Mouse (Mus musculus) naive thymus-derived CD4-positive, alpha-beta T cell, adult 2 months (primary cell): Measurements from ENCODE around the gene Prkag3.

ENCODE experiments used
- DNase-seq: peaks from one replicate; pipeline ENCODE4 v3.0.0-alpha.2; 2011; ENCODE audit warnings: low read depth

Prkag3 gene

DNA sequence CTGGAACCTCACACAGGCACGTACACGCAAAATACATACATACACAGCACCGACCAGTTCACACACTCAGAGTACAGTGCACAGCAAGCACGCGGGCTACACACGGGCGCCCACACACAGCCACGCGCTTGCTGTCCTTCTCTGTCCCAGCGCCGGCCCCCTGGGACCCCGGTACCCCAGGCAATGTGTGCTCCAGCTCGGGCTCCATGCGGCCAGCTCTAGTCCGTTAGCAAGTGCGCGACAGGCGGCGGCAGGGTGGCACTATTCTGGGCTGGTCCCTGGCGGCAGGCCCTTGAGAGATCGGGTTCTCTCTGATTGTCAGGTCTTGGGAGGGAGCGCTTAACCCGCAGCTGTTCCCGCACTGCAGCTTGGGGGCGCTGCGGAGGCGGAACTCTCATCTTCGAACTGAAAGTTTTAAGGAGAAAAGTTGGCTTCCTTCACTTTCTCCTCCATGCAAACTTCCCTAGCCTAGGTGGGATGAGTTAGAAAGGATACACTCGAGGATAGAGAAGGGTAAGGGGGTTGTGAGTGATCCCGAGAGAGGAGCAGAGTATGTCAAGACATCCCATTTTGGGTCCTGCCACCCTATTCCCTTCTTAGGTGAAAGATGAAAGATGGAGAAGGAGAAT lies at the start of gene Prkag3:
Gene Prkag3, minus strand, starts transcription at position 579 of the 629 bp plus-strand sequence.
- DNase-seq, result peak; percentile 21

DNA sequence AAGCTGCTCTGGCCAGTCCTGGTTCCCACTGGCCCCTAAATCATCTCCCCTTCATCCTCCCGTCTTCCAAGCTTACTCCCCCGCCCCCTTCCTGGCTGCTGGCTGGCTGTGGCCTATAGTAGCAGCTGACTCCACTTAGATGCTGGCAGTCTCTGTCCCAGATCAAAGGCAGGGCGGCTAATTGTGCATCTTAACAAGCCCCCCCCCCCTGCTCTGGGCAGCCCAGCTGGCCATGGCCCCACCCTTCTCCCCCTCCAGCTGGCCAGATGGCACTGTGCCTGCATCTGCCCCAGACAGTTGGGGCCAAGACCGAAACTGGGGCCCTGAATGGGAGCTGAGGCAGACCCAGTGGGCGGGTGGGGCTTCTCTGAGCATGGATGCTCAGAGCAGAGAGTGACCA lies 48.4 kb upstream of the Prkag3 start:
- no peak for DNase-seq

DNA sequence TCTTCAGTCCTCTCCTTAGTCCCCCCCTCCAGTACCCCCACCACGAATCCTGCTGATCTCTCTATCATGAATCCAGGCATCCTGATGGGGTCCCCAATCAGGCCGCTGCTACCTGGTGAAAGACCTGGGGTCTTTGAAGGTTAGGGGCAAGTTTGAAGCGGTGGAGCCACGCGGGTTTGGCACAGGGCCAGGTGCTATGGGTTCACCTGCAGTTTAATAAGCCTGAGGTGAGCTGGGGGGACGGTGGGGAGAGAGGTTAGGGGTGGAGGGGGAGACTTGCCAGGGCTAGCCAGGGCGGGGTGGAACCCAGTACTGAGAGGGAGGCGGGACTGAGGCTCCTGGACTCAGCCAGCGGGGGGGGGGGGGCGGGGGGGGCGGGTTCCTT lies 46.1 kb upstream of the Prkag3 start:
- DNase-seq, result peak; percentile 22

DNA sequence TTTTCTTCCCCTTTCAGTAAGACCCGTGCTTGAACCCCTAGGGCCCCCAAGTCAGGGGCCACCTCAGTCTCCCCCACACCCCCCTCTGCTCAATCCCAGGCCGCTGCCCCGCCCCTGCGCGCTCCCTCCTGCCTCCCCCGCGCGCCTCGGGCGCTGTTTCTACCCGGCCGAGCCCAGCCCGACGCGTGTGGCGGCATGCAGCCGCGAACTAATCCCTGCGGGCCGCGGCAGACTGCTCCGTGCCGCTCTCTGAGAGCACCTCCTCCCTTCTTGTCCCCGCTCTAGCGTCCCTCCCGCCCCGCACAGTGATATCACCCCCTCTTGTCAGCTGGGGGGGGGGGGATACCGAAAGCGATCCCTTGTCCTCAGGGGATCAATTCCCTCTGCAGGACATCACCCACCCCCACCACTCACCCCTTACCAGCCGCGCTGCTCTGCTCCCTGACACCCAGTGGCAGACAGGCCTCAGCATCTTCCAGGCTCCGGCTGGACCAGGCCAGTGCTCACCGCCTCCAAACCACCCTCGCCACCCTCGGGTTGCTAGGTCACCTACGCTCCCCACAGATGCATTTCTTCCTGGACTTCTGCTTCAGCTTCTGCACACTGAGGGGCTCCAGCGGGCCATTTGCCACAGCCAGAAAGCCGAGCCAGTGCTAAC lies 45.6 kb upstream of the Prkag3 start:
- DNase-seq, result peak; percentile 32

DNA sequence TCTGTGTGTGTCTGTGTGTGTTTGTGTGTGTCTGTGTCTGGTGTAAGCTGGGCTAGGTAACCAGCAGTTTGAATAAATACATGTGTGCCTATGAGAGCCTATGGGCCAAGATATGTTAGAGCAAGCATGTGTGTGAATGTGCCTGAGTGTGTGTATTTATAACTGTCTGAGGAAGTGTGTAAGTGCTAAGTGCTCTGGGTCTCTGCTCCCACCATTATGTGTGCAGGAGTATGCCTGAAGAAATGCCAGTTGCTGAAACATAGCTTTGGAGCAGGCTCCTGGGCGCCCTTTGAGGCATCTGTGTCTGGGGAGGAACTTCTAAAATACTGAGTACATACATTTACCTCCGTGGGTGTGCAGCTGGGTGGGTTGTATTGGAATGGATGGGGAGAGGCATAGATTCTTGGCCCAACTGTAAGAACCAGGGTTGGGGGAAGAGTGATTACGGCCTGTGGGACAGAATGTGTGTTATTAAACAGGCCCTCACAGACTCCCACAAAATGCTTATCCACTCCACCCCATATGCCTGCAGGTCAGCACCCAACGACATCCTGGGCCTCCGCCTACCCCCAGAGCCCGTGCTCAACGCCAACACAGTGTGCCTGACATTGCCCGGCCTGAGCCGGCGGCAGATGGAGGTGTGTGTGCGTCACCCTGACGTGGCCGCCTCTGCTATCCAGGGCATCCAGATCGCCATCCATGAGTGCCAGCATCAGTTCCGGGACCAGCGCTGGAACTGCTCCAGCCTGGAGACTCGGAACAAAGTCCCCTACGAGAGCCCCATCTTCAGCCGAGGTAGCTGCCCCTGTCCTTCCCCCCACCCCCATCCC lies 44.0 kb upstream of the Prkag3 start:
- peak; percentile 19 for DNase-seq

DNA sequence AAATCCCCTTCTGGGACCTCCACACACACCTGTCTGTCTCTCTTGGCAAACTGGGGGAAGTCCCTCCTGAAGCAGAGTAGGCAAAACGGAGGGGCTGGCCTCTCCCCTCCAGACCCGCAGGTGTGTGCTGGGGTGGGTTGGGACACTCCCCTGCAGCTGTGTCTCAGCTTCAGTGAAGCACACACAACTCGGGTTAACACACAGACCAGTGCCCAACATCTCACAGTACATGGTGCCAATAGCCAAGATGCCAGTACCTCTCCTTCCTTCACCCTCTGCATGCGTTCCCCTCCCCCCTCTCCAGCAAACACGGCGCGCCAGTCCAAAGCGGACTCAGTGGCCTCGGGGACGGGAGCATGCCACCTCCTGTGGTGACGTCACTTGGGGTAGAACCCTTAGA lies 42.2 kb upstream of the Prkag3 start, which contains the start of gene Wnt10a:
Gene Wnt10a, plus strand, starts transcription at position 268 of the 400 bp plus-strand sequence.
- DNase-seq, result peak; percentile 31

DNA sequence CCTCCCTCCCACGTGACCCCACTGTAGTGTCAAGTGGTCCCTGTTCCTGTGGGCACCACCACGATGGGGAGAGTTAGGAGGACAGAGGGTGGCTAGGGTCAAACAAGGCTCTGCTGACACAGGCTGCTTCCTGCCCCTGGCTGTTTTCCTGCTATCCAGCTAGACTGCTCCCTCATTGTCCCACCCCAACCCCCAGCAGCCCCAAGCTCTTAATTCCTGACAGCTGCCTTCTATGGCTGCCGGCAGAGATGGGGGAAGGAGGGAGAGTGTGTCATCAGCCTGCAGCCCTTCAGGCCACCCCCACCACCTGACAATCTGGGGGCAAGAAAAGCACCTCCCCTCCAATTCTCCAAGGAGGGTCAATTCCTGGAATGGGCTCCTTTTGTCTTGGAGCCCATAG lies 41.1 kb upstream of the Prkag3 start:
- DNase-seq, result no peak

DNA sequence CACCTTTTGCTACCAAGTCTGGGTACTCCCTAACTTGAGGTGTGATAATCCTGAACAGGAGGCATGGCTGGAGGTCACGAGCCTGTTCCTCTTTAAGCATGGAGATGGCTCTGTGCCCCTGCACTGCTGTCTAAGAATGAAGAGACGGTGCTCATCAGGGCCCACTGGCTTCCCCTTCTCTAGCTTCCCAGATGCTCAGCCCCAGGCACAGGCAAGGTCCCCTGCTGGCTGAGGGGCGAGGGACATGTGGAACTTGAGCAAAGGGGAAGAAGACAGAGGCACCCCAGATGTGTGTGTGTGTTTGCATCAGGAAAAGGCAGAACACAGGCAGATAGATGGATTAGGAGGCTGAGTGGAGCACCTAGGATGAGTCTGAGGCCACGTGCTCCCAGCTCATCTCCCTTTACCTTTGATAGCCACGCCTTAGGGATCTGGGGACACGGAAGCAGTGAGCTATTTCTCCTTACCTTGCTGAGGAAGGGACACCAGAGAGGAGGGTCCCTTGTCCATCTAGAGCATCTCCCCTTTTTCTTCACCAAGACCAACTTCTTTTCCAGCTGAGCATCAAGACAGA lies 39.7 kb upstream of the Prkag3 start:
- DNase-seq, result peak; percentile 17

DNA sequence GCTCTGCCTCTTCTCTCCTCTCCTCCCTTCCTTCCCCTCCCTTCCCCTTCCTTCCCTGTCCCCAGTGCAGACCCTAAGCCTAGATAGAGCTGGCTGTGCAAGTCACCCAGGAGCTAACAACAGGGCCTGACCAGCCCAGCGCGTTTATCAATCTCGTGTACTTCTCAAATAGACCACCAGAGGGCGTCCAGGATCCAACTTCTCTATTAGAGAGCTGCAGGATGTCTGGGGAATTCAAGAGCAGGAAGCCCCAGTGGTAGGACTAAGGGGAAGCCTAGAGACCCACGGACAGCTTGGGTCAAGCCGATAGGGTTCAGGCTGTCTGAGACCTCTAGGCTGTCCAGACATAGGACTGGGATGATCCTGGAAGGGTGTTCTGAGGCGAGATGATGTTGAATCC lies 38.8 kb upstream of the Prkag3 start:
- DNase-seq, result peak; percentile 88

DNA sequence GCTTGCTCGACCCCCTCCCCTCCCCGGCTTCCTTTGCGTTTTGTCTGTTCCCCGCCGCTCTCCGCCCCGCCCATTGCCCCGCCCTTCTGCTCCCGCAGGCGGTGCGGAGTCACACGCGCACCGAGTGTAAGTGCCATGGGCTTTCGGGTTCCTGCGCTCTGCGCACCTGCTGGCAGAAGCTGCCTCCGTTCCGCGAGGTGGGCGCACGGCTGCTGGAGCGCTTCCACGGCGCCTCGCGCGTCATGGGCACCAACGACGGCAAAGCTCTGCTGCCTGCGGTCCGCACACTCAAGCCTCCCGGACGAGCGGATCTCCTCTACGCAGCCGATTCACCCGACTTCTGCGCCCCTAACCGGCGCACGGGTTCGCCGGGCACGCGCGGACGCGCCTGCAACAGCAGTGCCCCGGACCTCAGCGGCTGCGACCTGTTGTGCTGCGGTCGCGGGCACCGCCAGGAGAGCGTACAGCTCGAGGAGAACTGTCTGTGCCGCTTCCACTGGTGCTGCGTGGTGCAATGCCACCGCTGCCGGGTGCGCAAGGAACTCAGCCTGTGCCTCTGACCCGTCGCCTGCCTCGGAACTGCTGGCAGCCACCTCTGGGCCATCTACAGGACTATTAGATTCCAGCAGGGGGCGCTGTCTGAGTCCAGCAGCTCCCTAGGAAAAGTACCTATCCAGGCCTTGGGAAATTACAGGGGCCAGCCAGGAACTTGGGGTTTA lies 35.2 kb upstream of the Prkag3 start:
- peak; percentile 47 for DNase-seq

DNA sequence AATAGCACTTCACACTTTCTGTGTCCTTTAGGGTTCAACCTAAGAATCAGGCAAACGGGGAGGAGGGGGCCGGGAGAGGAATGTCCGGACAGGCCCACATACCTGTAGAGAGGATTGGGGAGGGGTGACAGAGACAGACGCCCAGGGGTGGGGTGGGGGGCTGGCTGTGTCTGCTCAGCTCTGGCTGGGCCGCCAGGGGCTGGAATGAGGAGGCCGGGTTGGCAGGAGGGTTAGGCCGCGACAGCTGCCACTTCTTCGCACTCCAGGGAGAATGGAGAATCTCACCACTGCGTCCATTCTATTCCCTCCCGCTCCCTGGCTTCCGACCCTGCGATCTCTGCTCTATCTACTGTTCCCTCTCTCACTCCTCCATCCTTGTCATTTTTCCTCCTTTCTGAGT lies 34.5 kb upstream of the Prkag3 start:
- DNase-seq, result no peak

DNA sequence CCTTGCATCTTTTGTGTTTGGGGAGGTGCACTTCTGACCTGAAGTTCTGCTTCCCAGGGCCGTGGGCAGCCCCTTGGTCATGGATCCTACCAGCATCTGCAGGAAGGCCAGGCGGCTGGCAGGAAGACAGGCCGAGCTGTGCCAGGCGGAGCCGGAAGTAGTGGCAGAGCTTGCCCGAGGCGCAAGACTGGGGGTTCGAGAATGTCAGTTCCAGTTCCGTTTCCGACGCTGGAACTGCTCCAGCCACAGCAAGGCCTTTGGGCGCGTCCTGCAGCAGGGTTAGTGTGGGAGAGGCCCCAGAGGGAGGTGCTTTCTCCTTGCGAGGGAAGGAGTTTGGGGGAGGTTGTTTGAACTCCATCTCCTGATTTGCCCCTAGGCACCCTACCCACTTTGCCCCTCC lies 33.0 kb upstream of the Prkag3 start:
- no peak for DNase-seq

DNA sequence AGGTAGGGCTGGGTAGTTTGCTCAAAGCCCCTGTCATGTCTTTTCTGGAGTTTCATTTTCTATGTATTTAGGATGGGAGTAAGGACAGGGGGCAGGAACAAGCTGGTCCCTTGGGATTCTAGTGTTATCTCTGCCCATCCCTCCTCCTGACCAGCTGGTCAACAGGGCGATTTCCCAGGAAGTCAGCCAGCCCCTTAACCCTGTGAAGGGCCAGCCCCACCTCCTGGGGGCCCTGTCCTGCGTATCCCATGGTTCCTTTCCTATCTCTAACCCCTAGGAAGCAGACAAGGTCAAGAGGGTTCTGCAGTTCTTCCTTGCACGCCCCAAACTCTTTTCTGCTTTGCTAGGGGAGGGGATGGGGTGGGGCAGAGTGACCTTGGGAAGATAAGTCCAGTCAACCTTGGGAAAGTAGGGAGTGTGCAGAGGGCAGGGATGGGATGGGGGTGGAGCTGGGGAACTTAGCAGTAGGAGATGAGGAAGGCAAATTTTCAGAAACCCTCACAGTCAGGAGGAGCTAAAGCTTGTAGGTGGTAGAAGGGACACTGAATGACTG lies 30.0 kb upstream of the Prkag3 start:
- no peak for DNase-seq

DNA sequence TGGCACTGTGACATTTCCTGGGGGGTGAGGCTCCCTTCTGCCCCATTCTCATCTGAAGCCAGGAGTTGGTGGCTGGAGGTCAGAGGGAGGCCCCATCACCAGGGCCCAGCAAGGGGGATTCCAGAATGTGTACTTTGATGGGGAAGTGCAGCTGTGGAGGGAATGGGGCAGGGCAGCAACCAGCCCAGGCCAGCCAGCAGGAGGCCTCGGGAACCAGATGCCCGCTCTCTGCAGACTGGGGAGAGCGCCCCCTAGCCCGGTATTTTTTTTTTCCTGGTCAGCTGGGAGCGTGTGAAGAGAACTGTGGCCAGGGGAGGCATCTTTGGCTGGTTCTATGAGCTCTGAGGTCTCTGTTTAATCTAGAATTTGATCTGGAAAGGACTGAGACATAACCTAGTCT lies 26.8 kb upstream of the Prkag3 start:
- DNase-seq, result no peak

DNA sequence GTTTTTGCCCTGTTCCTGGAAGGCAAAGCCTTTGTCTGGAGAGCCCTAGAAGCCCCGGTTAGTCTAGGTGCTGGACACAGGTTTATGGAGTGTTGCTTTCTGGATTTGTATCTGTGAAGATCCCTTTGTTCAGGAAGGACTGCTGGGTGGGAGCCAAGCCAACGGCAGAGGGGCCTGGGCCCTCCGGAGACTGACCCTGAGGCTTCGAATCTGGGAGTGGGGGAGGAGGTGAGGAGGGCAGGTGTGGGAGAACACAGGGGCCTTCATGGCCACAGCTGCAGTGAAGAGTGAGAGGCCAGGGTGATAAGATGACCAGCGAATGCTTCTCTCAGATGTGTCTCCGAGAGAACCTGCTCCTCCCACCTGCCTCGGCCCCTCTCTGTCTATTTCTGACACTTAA lies 25.0 kb upstream of the Prkag3 start:
- DNase-seq, result no peak

DNA sequence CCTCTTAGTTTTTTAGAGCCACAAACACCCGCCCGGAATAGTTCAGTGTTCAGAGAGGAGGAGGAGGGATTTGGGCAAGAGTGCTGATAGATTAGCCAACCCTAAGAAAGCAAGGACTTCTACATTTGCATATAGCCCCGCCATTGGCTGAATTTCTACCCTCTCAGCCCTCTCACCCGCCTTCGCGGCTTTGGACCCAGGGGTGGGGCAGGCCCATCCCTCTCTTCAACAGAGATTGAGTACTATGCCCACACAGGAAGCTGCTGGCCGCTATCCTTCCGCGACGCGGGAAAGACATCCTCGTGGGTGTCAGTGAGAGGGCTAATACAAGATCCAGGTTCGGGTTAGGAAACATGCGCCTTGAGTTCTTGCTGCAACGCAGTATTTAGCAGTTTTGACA lies 24.1 kb upstream of the Prkag3 start:
- peak; percentile 28 for DNase-seq

DNA sequence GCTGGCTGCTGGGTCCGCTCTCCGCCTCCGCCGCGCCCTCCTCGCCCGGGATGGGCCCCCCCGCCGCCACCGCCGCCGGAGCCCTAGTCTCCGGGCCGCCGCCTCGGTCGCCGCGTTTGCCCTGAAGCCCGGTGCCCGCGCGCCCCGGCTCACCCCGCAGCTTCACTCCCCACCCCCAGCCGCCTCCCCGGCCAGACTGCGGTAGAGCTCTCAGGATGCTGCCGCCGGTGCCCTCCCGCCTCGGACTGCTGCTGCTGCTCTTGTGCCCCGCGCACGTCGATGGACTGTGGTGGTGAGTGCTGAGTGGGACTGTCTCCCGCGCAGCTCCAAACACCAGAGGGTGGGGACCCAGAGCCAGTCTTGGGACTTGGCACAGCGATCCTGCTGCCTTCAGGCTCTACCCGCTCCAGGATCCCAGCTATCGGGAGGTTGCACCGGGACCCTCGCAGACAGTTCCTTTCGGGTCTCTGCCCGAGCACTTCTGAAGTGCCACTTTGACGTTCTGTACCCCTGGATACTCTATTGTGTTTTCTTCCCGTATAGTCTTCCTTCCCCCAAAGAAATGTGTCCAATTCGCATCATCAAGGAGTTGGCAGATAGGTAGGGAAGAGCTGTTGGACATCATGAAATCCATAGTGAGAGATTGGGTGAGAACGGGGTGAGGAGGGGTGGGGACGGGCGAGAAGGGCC lies 23.1 kb upstream of the Prkag3 start:
- no peak for DNase-seq

DNA sequence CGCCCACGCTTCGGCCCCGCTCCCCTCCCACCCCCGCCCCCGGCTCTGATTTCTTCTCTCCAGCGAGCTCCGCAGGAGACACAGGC lies 22.7 kb upstream of the Prkag3 start, which contains the start of gene Wnt6:
Gene Wnt6, plus strand, starts transcription at position 48 of the 86 bp plus-strand sequence.
- no peak for DNase-seq

DNA sequence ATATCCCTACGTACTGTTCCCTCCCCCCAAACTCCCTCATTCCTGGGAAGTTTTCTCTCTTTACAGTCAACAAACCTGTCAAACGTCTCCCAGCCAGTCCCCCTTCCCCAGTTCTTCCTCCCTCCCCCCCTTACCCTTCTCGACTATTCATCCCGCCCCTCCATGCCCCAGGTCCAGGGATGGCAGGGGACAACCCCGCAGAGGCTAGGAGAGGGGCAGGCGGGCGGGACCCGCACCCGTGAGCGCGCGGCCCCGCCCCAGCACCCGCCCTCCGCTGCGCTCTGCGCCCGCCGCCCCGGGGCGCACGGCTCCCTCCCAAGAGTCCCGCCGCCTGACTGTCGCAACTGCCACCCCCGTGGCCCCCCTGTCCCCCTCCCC lies 22.4 kb upstream of the Prkag3 start:
- no peak for DNase-seq

DNA sequence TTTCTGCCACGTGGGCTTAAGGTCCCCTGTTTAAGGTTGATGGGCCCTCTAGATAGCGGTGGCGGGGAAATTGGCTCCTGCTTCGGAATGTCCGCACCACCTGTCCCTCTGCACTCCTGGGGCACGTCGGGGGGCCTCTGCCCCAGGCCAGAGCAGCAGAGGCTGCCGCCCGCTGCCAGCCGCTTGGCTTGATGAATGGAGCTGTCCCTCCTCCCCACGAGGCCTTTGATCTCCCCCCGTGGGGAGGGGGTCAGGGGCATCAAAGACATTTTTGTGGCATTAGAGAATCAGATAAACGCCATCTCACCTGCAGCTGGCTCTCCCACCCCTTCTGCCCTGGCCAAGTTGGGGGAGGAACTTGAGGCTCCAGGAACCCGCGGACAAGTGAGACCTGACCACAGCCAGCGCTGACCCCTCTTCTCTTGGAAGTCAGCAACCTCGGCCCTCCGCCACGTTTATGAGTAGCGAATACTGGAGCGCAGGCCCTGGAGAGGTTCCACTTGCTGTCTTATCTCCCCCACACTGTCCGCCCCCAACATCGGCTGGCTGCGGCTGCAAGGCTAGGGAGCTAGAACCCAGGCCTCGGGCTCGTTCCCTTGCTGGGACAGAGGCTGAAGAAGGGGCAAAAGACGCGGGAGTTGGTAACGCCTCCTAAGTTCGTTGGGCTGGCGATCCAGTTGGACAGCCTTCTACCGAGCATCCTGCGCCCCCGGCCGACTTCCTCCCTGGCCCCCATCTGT lies 21.9 kb upstream of the Prkag3 start:
- DNase-seq, result no peak

DNA sequence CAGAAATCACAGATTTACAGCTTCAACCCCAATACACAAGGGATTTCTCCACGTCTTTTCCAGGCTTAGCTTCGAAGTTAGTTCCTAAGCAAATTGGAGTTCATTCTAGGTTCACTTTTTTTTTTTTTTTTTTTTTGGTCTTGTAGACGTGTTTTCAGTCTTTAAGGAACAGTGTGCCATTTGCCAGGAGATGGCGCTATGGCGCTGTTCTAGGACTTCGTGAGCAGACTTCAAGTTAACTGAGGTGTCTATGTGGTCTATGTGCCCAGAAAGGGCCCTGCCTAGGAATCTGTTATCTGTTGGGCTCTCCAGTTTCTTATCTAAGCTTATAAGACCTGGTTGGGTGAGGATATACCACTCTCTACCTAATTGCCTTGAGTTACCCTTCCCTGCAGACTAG lies 14.1 kb upstream of the Prkag3 start:
- DNase-seq, result peak; percentile 64
